Mouse (Mus musculus): Measurements from ENCODE around the gene Erp27.

DNA sequence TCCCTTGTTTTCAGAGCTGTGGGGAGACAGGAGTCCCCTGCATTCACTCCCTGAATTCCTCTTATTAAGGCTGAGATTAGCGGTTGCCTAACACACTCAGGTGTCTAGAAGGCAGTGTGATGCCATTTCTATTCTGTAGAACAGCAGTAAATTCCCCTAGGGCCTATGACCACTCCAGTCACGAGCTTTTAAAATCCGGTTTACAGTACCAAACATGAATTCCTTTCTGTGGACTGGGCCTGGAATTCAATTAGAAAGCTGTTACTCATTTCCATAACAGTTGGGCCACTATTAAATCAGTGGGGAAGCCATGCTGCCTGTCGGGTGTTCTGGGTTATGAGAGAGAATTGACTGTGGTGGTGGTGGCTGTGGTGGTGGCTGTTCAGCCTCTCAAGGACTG lies 25.7 kb upstream of the Erp27 start:
- no peak for TF ChIP-seq USF1 (IDR thresholded peaks at IDR 0.05; ENCODE audit: low read depth)
- no peak for TF ChIP-seq POLR2A (IDR thresholded peaks at IDR 0.05; ENCODE audit: insufficient read length, low read depth)
- TF ChIP-seq CEBPB (IDR thresholded peaks at IDR 0.05; ENCODE audit: insufficient read depth, poor library complexity, severe bottlenecking), result no peak
- TF ChIP-seq MYOD1 (IDR thresholded peaks at IDR 0.05; ENCODE audit: control insufficient read depth in 1 of 3, insufficient read length in 2 of 3, low read depth in 2 of 3), result no peak
- TF ChIP-seq TCF12 (IDR thresholded peaks at IDR 0.05; ENCODE audit: insufficient read depth, poor library complexity, severe bottlenecking), result no peak
- TF ChIP-seq MYOG (IDR thresholded peaks at IDR 0.05; ENCODE audit: control insufficient read depth in 1 of 3, insufficient read depth in 1 of 3, insufficient read length in 2 of 3, low read depth in 2 of 3), result no peak
- no peak for TF ChIP-seq MAX (IDR thresholded peaks at IDR 0.05; ENCODE audit: low read depth)
- no peak for TF ChIP-seq POLR2AphosphoS2 (IDR thresholded peaks at IDR 0.05; ENCODE audit: insufficient read length, low read depth)
- no peak for TF ChIP-seq E2F4 (IDR thresholded peaks at IDR 0.05; ENCODE audit: insufficient read depth)

Measured in myocyte (in vitro differentiated cells).